Mouse (Mus musculus) cerebellum, postnatal 25 days (tissue): ENCODE data around the gene Ric1.

ENCODE experiments used
- DNase-seq, 2 experiments: peaks; one replicate each; pipeline ENCODE4 v3.0.0; 2021; ENCODE audit warnings: mixed read lengths in 2 of 2

The Ric1 gene

DNA sequence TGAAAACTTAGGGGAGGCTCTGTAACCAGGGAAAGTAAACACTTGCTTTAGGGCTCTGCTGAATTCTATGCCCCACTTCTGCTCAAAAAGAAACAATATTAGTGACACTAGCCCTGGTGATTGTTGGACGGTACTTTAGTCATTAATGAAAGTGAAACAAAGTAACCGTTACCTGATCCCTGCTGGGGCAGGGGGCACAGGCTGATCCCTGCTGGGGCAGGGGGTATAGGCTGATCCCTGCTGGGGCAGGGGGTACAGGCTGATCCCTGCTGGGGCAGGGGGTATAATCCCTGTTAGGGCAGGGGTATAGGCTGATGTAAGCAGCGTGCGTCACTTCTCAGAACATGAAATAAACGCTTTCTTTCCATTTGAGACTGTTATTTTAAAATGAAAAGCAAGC is 119.4 kb downstream of the Ric1 start:
- no peak for DNase-seq

DNA sequence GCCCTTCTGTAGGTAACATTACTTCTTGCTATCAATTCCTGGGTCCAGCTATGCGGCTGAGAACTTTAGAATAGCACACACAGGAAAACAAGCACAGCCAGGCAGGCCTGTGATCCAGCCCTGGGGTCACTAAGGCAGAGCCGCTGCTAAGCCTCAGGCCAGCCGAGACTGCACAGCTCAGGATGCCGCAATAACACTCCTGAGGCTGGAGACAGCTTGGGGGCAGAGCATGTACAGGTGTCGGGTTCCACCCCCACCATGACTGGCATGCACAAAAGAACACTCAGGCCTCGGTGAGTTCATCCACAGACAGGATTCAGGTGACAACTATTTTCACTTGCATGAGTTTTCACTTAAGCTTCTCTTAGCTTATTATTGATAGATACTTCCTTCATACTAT is 120.1 kb downstream of the Ric1 start:
- no peak for DNase-seq

DNA sequence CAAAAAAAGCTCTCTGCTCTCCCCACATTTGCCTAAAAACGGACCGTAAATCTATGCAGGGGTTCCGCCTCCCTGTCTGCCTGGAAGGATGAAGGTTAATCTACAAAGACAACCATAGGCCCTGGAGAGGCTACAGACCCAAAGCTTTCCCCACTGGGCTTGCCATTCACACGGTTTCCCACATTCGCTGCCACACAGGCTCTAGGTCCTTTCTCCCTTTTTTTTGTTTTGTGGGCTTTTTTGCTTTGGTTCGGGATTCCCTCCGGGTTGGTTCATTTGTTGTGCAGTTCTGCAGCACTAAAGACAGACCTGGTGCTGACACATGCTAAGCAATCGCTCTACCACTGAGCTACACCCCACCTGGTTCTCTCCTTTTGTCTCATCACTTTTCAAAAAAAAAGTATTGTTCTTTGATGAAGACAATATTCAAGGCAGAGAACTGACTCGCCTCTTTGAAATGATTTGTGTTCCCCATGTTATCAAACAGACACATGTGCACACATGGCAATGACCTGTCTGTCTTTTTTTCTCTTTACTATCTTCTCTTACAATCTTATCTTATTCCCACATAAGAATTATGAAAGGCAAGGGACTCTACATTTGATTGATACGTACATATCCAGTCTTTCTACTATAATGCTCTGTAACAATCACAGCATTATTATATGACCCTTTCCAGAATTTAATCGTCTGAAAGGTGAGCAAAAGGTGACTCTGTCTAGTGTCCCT is 121.3 kb downstream of the Ric1 start:
- no peak for DNase-seq

DNA sequence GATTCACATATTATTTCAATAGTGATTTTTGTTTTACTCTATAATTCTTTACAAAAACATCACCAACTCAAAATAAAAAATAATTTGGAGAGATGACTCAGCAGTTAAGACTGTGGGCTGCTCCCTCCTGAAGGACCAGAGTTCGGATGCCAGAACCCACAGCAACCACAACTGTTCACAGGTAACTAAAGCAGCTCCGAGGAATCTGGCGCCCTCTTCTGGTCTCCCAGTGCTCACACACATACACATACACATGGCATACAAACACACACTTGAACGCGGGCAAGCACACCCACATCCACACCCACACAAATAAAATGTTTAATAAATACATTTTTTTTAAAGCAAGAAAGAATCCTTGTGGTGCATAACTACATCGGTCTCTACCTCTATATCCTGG is 122.7 kb downstream of the Ric1 start:
- peak in 1 of 2 experiments; percentile 33 for DNase-seq

DNA sequence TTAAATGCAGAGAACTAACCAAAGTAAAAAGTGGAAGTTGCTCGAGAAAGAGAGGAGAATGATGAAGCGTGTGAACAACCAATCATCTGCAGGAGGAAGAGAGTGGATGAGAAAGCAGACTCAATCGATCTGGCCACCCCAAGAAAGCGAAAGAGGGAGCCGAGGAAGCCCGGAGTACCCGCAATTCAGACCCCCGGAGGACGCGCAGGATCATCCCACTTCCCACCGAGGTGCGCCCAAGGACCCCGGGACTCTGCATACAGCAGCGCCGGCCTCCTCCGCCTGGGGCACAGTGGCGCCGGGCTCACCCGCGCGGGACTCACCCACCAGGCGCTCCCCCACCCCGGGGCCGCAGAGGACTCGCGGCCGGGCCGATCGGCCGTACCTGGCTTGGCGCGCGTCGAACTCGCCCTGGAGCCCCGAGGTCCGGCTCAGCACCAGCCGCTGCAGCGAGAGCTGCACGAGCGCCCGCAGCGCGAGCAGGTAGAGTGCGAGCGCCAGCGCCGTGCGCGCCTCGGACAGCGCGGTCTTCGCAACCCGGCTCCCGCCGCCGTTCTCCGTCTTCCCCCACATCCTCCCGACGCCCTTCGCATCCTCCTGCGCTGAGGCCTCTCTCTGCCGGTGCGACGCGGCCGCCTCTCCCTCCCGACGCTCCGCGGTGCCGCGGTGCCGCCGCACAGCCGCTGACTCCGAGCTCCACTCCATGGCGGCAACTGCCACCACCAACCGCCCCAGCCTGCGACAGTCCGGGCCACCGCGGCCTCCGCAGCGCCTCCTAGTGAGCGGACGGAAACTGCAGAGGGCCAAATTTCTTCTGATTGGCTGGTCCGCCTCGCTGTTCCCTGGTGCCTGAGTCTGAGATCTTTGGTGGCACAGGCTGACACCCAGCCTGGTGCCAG is 125.8 kb downstream of the Ric1 start, which contains the start of gene Ermp1:
Gene Ermp1 (minus strand): TSS at position 765 of the 899 bp plus-strand sequence.
- peak; percentile 99 to 100 for DNase-seq

DNA sequence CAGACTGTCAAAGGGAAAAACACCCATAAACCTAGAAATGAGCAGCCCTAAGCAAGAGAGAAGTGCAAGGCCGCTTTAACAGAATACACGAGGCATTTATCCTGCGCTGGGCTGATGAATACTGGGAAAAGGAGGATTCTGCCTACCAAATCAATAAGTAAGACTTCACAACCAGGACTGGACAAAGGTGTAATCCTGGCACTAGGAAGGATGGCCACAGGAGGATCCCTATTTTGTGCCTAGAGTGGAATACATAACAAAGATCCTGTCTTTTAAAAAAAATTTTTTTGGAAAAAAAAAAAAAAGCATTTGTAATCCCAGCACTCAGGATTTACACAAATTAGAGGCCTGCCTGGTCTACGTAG is 126.5 kb downstream of the Ric1 start:
- no peak for DNase-seq

DNA sequence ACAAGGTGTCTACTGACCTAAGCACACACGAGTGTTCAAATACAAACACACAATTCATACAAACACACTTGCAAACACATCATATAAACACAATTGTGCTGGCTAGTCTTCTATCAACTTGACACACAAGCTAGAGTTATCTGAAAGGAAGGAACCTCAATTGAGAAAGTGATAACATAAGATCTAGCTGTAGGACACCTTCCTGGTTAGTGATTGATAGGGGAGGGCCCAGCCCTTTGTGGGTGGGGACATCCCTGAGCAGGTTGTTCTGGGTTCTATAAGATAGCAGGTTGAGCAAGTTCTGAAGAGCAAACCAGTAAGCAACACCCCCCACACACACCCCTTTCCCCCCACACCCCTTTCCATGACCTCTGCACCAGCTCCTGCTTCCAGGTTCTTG is 127.6 kb downstream of the Ric1 start:
- DNase-seq, result no peak

DNA sequence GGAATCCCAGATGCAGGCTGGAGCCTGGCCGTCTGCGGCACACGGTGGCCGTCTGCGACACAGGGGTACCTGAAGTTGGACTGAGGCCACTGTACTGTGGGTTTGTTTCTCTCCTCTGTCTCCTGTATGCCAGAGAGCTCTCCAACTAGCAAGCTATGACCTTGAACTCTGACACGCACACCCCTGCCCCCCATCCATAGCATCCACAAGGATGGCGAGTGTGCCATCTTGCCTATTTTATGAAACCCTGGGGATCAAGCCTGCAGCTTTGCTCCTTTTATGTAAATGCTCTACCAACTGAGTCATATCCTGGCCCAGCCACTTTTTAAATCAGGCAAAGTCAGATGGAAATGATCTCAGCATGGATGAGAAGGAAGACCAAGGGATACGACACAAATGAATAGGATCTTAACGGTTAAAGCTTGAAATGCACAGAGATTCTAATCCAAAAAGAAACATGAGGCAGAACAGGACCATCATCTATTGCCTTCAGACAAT is 131.7 kb downstream of the Ric1 start:
- DNase-seq, result no peak

DNA sequence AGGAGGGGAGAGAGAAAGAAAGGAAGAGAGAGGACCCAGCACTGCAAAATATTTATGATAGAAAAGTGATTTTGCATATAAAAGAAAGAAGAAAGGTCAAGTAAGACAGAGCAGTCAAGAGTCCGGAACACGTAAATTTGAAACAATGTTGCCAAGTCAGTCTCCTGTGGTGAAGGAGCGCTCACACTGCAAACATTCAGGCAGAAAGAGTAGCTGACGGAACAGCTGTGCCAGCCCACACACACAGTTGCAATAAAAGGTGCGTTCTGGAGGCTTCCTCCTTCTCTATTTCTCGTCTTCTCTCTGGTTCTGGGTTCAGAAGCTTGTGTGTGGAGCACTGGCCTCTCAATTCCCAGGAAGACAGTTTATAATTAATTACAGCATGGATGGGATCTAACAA is 133.1 kb downstream of the Ric1 start:
- no peak for DNase-seq

DNA sequence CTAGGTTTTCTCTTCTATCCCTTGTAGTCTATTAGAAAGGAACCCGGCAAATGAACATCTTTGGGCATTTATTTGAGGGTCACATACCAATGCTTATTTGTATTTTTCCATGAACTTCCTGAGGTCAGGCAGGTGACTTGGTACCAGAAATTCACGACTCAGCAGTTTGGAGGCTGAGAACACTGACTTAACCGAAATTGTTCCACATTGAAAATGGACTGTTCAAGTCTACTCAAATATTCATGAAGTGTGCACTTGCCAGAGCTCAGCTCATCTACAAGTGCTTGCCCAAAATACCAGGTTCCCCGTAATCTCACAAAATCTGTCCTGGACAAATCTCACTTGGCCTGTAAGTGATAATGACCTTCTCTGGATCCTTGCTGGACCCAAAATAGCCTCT is 133.9 kb downstream of the Ric1 start:
- no peak for DNase-seq
